Mouse (Mus musculus) ES-E14 (cell line): Measurements from ENCODE around the gene Nyap1. TPM values are rescaled to one million over a fixed set of nuclear protein-coding genes. Genes with fewer than 3 reads are reported as not detected.

ENCODE experiments used
- DNase-seq: peaks from one replicate; pipeline ENCODE4 v3.0.0-alpha.2; 2013; ENCODE audit warnings: low read depth, low spot score
- H3K27ac ChIP-seq: 2 replicates; pipeline ENCODE4 v1.5.1; 2012; ENCODE audit warnings: low read depth, mild to moderate bottlenecking, low read length, moderate library complexity, mixed read lengths; ENCODE audit not compliant: poor library complexity, insufficient read depth, severe bottlenecking
- H3K36me3 ChIP-seq: 2 replicates; pipeline ENCODE4 v1.6.1; 2012; ENCODE audit warnings: mild to moderate bottlenecking, low read length, moderate library complexity, mixed read lengths; ENCODE audit not compliant: control insufficient read depth, poor library complexity, insufficient read depth, severe bottlenecking
- H3K4me1 ChIP-seq, 2 experiments: fragments of 150-350 bp in 1 of 2; sonication (generic) in 1 of 2; 2 replicates each; pipeline ENCODE4 v1.6.1; 2012; ENCODE audit warnings: low read length in 2 of 2, mild to moderate bottlenecking in 1 of 2, mixed read lengths in 1 of 2; ENCODE audit not compliant: control insufficient read depth in 2 of 2, insufficient read depth in 2 of 2, poor library complexity in 1 of 2
- H3K4me3 ChIP-seq, 2 experiments: fragments of 150-350 bp in 1 of 2; sonication (generic) in 1 of 2; 2 replicates each; pipeline ENCODE4 v1.5.1; 2012; ENCODE audit warnings: low read length in 2 of 2, low read depth in 1 of 2, mild to moderate bottlenecking in 1 of 2, mixed read lengths in 1 of 2; ENCODE audit not compliant: insufficient read depth in 1 of 2, poor library complexity in 1 of 2, severe bottlenecking in 1 of 2
- H3K9ac ChIP-seq: 2 replicates; pipeline ENCODE4 v1.6.1; 2012; ENCODE audit warnings: low read depth, mild to moderate bottlenecking, low read length, mixed read lengths; ENCODE audit not compliant: poor library complexity, insufficient read depth, severe bottlenecking
- H3K9me3 ChIP-seq: fragments of 150-350 bp; sonication (generic); 2 replicates; pipeline ENCODE4 v1.6.1; 2012; ENCODE audit warnings: low read depth, mild to moderate bottlenecking, low read length; ENCODE audit not compliant: control insufficient read depth, insufficient read depth
- CHD2 ChIP-seq: IDR thresholded peaks from 2 replicates; pipeline ENCODE4 v1.6.1; 2014; ENCODE audit warnings: mild to moderate bottlenecking, low read depth, low read length, inconsistent platforms
- HCFC1 ChIP-seq: IDR thresholded peaks from 2 replicates; pipeline ENCODE4 v1.6.1; 2012; ENCODE audit warnings: low read length, inconsistent platforms, borderline replicate concordance; ENCODE audit not compliant: insufficient read depth
- MAFK ChIP-seq: IDR thresholded peaks from 2 replicates; pipeline ENCODE4 v1.6.1; 2014; ENCODE audit warnings: mild to moderate bottlenecking, low read depth, low read length, inconsistent platforms; ENCODE audit not compliant: insufficient read depth
- ZC3H11A ChIP-seq: IDR thresholded peaks from 2 replicates; pipeline ENCODE4 v1.6.1; 2012; ENCODE audit warnings: low read depth, mild to moderate bottlenecking, inconsistent platforms, low read length, borderline replicate concordance
- ZNF384 ChIP-seq: IDR thresholded peaks from 2 replicates; pipeline ENCODE4 v1.6.1; 2012; ENCODE audit warnings: low read depth, low read length, inconsistent platforms
- in situ Hi-C, 2 experiments: fragments of 600-800 bp; cut with MboI; formaldehyde crosslinking; loops; one replicate each; pipeline ENCODE4 v1.15.1; 2025; ENCODE audit warnings: low sequenced_read_pairs in 2 of 2, inconsistent platforms in 1 of 2; ENCODE audit not compliant: unreplicated experiment in 2 of 2
- total RNA-seq: library from RNA; depleted of rRNA; stranded (reverse); fragments of 300-350 nt; gene quantifications from 2 replicates; pipeline ENCODE4 v1.2.3, GENCODE M21; 2012

Gene Nyap1
- total RNA-seq, 1 experiment = 7.4 TPM

GRCm38 (mm10) chr5:137759971-137760412 is 18.6 kb upstream of the Nyap1 start:
- H3K4me1 ChIP-seq = peaks cover 2 to 33% of the 10 kb centered on the region in 2 experiments; a peak in 3 of 4 replicates
- no peak overlapping the region for H3K4me3 ChIP-seq
- peak overlapping the region; percentile 61; the same call in 1 of the 2 replicates for H3K9ac ChIP-seq
- H3K27ac ChIP-seq = no peak overlapping the region
- TF ChIP-seq CHD2 (no peak), HCFC1 (no peak), ZNF384 (no peak)
- peak; percentile 82 for DNase-seq
- in situ Hi-C loops = loop anchor here in 1 of 2 experiments (10.0 kb wide), 1 partner anchor 105 kb away; no protein-coding TSS in a partner anchor
- H3K9me3 ChIP-seq = no peaks in the 10 kb centered on the region
- H3K36me3 ChIP-seq = peaks cover 10% of the 10 kb centered on the region

- DNase-seq = no peak
- in situ Hi-C loops = no loop called here
- peaks cover 2 to 28% of the 10 kb centered on the region in 2 experiments; a peak in 3 of 4 replicates for H3K4me1 ChIP-seq
- peak overlapping the region in 1 of 2 experiments; percentile 1; a peak in 1 of 4 replicates for H3K4me3 ChIP-seq
- peaks cover 10% of the 10 kb centered on the region for H3K36me3 ChIP-seq
- TF ChIP-seq CHD2 (no peak), MAFK (no peak), HCFC1 (no peak), ZC3H11A (no peak), ZNF384 (no peak)
- H3K27ac ChIP-seq = no peak overlapping the region
- peak overlapping the region; percentile 42; the same call in 1 of the 2 replicates for H3K9ac ChIP-seq
- H3K9me3 ChIP-seq = no peaks in the 10 kb centered on the region
Measured at GRCm38 (mm10) chr5:137758921-137759534, 17.6 kb upstream of the Nyap1 start.

- Histone ChIP-seq H3K36me3 (peaks cover 10% of the 10 kb centered on the region), H3K9me3 (no peaks in the 10 kb centered on the region), H3K27ac (no peak overlapping the region), H3K4me3 (no peak overlapping the region), H3K4me1 (peaks cover 4 to 36% of the 10 kb centered on the region in 2 experiments; a peak in 3 of 4 replicates), H3K9ac (peak overlapping the region; percentile 10; the same call in 1 of the 2 replicates)
- in situ Hi-C loops = no loop called here
- no peak for DNase-seq
- TF ChIP-seq HCFC1 (no peak), MAFK (no peak), CHD2 (no peak), ZNF384 (no peak), ZC3H11A (no peak)
Measured at GRCm38 (mm10) chr5:137757887-137758286, 16.5 kb upstream of the Nyap1 start.

- Histone ChIP-seq H3K36me3 (peaks cover 10% of the 10 kb centered on the region), H3K9ac (no peak overlapping the region), H3K9me3 (no peaks in the 10 kb centered on the region), H3K4me3 (no peak overlapping the region), H3K4me1 (peaks cover 4 to 39% of the 10 kb centered on the region in 2 experiments; a peak in 3 of 4 replicates), H3K27ac (no peak overlapping the region; the same call in 1 of the 2 replicates)
- in situ Hi-C loops = no loop called here
- no peak for TF ChIP-seq ZNF384
- peak; percentile 89 for TF ChIP-seq ZC3H11A
- peak; percentile 71 for DNase-seq
Measured at GRCm38 (mm10) chr5:137756882-137757661, 15.7 kb upstream of the Nyap1 start.
